Mouse (Mus musculus): Measurements from ENCODE around the gene Arid3a.

The Arid3a gene

GRCm38 (mm10) chr10:79908167-79909091, 18.4 kb upstream of the Arid3a start, which contains the start of gene Med16:
Gene Med16 (minus strand): TSS chr10:79908923.
- DNase-seq (ENCODE audit: low read depth, low spot score), result peak; percentile 98

DNA sequence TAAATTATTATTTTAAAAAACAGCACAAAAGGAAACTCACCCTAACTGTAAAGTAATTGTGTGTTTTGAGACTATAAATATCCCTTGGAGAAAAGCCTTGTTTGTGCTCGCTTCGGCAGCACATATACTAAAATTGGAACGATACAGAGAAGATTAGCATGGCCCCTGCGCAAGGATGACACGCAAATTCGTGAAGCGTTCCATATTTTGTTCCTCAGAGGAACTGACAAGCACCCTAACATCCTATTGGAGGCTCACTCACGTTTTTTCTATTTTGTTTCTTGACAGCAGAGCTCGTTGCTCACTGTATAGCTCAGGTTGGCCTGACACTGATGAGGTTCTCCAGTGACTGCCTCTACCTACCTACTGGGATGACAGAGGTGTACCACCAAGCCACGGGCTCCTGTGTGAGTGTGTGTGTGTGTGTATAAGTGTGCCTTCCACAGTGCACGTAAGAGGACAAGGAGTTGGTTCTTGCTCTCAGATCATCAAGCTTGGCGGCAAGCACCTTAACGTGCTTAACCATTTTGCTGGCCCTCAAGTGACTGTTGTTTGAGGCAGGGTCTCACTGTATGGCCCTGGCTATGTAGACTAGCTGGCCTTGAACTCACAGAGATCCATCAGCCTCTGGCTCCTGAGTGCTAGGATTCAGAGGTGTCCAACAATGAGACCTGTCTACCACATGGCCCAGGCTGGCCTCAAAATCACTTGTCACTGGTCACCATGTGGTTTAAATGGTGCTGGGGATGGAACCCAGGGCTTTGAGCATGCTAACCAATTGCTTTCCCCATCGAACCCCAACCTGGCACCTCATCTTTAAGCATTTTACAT, 17.5 kb upstream of the Arid3a start:
- DNase-seq (ENCODE audit: low read depth, low spot score), result no peak

- no peak for DNase-seq (ENCODE audit: low read depth, low spot score)
These were observed 16.3 kb upstream of the Arid3a start, which contains the start of gene Gm26602 for GRCm38 (mm10) chr10:79910556-79910955. Gene Gm26602 (plus strand): TSS chr10:79910856.

- no peak for DNase-seq (ENCODE audit: low read depth, low spot score)
These were observed 14.4 kb upstream of the Arid3a start for GRCm38 (mm10) chr10:79912412-79912811.

- DNase-seq (ENCODE audit: low read depth, low spot score), result no peak
These were observed 12.5 kb upstream of the Arid3a start for GRCm38 (mm10) chr10:79914131-79914947.

DNA sequence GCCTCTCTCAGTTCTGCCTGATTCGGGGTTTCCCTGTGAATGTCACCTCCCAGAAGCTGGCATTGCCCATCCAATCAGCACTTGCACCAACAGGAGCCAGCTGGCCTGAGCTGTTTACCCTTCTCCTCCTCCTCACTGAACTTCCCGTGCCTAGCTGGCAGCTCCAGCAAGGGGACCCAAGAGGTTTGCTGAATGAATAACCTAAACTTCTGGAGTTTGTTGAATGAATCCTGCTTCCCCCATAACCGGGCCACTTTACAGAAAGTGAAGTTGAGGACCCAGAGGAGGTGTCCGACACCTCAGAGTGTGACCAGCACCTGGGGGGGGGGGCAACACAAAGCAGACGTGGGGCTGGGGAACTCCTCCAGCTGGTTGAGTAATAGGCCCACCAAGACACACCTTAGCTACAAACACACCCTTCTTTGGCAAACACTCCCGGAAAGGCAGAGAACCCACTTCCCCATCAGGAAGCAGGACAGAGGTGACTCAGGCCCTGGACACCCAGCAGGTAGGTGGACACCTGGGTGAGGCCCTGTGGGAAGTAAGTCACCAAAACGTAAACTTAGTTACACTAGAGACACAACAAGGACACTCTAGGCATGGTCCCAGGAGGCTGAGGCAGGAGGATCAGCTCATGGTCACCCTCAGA, 11.8 kb upstream of the Arid3a start:
- no peak for DNase-seq (ENCODE audit: low read depth, low spot score)

DNA sequence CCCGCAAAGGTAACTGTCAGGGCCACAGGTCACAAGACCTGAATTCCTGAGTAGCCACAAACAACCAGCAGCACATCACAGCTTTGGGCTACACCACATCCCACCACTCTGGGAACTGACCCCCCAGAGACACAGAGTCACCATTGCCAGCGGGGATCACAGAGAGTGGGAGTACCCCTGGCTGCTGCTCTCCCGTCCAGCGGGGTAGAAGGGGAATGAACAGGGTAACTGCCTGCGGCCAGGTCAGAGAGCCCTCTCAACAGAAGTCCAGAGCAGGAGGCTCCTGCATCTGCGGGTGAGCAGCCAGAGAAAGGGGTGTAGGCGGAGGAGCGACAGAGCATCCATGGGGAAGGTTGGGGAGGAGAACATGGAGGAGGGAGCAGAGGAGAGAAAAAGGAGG, 10.8 kb upstream of the Arid3a start:
- DNase-seq (ENCODE audit: low read depth, low spot score), result no peak

DNA sequence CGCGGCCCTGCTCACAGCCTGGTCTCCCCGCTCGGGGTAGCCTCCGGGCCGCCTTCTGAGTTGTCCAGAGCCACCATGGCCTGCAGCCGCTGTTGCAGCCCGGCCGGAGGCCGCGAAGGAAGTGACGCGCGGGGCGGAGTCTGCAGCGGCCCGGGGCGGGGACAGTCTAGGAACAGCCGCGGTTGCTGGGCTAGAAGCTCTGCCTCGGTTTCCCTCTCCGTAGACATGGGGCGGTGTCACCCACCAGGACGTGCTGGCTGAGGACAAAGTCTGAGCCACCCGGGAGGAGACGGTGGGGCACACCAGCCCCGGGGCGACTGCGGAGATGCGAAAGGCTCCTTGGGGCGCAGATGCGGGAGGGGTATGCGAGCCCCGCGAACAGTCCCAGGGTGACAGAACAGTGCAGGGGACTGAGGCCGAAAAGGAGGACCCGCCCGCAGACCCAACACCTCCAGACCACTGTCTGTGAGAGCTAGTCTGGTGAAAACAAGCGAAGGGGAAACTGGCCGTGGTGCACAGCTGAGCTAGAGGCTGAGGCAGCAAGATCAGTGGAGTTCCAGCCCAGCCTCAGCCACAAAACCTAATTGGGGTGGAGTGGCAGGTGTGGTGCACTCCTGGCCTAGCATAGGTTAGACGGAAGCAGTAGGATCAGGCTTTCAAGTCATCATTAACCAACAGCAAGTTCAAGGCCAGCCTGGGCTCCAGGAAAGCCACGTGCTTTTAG, 9.9 kb upstream of the Arid3a start, which contains the start of gene Kiss1r:
Gene Kiss1r (plus strand): TSS at position 164 of the 724 bp plus-strand sequence.
- DNase-seq (ENCODE audit: low read depth, low spot score), result peak; percentile 83

GRCm38 (mm10) chr10:79917532-79918100, 9.2 kb upstream of the Arid3a start:
- no peak for DNase-seq (ENCODE audit: low read depth, low spot score)

DNA sequence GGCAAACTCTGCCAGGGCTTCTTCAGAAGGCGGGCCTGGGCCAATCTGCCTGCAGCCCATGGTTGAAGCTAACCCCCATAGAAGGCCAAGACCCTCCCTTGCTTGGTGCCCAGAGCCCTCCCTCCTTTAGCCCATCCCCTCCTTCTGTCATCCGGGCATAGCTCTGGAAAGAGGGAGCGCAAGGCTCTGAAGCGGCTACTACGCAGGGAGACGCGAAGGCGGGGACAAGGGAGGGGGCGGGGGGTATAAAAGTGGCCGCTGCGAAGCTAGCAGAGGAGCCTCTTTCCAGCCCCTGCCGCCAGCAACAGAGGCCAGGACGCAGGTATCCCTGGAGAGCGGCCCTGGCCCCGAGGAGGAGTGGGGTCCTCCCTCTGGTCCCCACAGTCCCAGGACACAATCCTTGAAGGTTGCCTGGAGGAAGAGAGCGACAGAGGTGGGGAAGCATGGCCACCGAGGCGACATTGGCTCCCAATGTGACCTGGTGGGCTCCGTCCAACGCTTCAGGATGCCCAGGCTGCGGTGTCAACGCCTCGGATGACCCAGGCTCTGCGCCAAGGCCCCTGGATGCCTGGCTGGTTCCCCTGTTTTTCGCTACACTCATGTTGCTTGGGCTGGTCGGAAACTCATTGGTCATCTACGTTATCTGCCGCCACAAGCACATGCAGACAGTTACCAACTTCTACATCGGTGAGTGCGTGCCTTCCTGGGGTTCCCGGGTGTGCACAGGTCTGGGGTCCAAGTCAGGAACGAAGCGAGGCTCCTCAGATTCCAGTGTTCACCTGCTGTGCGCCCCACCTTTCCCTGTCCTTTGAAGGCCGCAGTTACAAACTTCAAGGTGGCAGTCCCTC, 8.4 kb upstream of the Arid3a start:
- DNase-seq (ENCODE audit: low read depth, low spot score), result no peak

GRCm38 (mm10) chr10:79919251-79919849, 7.5 kb upstream of the Arid3a start:
- DNase-seq (ENCODE audit: low read depth, low spot score), result peak; percentile 51

DNA sequence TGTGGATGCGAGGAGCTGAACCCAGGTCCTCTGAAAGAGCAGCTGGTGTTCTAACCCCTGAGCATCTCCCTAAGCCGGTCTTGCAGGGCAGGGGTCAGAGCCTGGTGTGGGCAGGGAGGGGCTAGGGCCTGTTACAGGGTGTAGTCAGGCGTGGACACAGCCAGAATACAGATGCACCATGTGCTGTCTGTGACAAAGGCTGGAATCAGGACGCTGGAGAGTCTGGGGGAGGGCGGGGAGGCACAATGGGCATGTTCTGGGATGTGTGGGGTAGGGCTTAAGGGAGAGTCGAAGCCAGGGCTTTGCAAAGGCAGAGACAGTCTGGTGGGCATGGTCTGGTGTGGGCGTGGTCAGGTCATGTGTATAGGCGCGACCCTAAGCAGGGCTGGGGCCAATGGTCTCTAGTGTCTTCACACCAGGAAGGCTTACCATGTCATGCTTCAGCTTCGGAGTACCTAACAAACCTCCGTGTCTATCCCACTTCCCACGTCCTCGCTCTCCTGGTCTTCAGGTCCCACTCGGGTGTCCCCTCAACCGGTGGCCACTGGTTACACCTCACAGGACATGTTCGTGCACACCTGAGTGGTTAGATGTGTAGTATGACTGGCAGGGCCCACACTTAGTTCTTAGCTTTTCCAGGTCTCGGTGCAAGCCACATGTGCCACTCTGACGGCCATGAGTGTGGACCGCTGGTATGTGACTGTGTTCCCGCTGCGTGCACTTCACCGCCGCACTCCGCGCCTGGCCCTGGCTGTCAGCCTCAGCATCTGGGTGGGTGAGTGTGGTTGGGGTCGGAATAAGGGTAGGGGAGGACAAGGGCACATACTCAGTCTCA, 6.6 kb upstream of the Arid3a start:
- no peak for DNase-seq (ENCODE audit: low read depth, low spot score)

GRCm38 (mm10) chr10:79920958-79921535, 5.8 kb upstream of the Arid3a start, which contains the start of gene R3hdm4:
Gene R3hdm4 (minus strand): TSS chr10:79921208.
- DNase-seq (ENCODE audit: low read depth, low spot score), result no peak

DNA sequence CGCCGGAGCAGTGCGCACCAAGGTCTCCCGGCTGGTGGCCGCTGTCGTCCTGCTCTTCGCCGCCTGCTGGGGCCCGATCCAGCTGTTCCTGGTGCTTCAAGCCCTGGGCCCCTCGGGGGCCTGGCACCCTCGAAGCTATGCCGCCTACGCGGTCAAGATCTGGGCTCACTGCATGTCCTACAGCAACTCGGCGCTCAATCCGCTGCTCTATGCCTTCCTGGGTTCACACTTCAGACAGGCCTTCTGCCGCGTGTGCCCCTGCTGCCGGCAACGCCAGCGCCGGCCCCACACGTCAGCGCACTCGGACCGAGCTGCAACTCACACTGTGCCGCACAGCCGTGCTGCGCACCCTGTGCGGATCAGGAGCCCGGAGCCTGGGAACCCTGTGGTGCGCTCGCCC, 5.3 kb upstream of the Arid3a start:
- no peak for DNase-seq (ENCODE audit: low read depth, low spot score)

DNA sequence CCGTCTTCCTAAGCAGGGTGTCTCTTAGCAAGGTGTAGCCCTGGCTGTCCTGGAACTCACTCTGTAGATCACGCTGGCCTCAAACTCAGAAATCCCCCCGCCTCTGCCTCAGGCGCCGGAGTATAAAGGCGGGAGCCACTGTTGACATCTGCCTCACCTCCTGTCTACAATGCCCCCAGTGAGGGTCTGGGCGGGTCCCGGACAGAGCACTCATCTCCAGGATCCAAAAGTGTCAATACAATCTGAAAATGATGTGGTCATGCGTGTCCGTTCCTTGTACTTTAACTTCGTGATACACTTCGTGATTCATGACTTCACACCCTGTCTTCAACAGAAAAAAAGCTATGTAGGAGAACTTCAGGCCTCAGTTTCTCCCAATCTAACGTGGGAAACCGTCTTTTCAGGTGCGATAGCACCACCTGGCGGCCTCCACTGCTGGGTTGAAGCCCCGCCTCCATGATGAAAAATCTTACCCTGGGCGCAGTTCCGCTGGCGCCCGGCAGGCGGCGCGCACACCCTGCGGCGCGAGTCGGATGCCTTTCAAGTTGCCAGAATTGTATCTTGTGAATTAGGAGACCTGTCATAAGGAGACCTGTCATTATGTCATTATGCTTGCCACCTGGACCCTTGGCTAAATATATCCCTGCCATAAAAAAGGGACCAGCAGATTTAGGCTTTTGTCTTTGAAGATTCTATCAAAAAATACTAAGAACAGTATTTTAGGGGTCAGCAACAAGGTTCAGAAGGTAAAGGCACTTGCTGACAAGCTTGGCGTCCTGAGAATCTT, 1.7 kb upstream of the Arid3a start:
- DNase-seq (ENCODE audit: low read depth, low spot score), result peak; percentile 92

- DNase-seq (ENCODE audit: low read depth, low spot score), result peak; percentile 71
These were observed 905 bp upstream of the Arid3a start for GRCm38 (mm10) chr10:79925785-79926490.

Data from CD4-positive helper T cell, adult 2 months (primary cell).